Mouse (Mus musculus) cortical plate, adult 2 months (tissue): ENCODE results near the gene Phf21b. TPM values are rescaled to one million over a fixed set of nuclear protein-coding genes. Genes with fewer than 3 reads are reported as not detected.

Source experiments
- H3K27ac ChIP-seq: fragments of 200-500 bp; 2 replicates; pipeline ENCODE4 v1.5.1; 2012; ENCODE audit warnings: low read length, control low read depth, inconsistent platforms; ENCODE audit not compliant: insufficient read depth
- H3K4me1 ChIP-seq: fragments of 200-500 bp; 2 replicates; pipeline ENCODE4 v1.6.1; 2011; ENCODE audit warnings: low read length; ENCODE audit not compliant: control insufficient read depth, insufficient read depth
- H3K4me3 ChIP-seq: fragments of 200-500 bp; 2 replicates; pipeline ENCODE4 v1.5.1; 2011; ENCODE audit warnings: mild to moderate bottlenecking, low read length, control low read depth; ENCODE audit not compliant: insufficient read depth
- CTCF ChIP-seq: fragments of 200-500 bp; IDR thresholded peaks from 2 replicates; pipeline ENCODE4 v1.5.1; 2011; ENCODE audit warnings: mild to moderate bottlenecking, control low read depth, low read length; ENCODE audit not compliant: insufficient read depth; ENCODE audit errors: extremely low read depth
- POLR2A ChIP-seq: fragments of 200-500 bp; IDR thresholded peaks from 2 replicates; pipeline ENCODE4 v1.6.1; 2011; ENCODE audit warnings: mild to moderate bottlenecking, low read length, control low read depth; ENCODE audit not compliant: insufficient read depth; ENCODE audit errors: extremely low read depth
- polyA plus RNA-seq: library from polyadenylated mRNA; depleted of rRNA; stranded (reverse); fragments of >200 nt; gene quantifications from 2 replicates; pipeline ENCODE4 v1.2.3, GENCODE M21; 2012

Phf21b gene
- polyA plus RNA-seq, 1 experiment = 22.9 TPM

GRCm38 (mm10) chr15:84873867-84874266 is 18.0 kb upstream of the Phf21b start:
- TF ChIP-seq CTCF = no peak
- no peak for TF ChIP-seq POLR2A
- Histone ChIP-seq H3K4me3 (no peak overlapping the region), H3K4me1 (0 out of 2 replicates have a peak, but pooled peaks cover 1% of the 10 kb centered on the region), H3K27ac (no peak overlapping the region)

GRCm38 (mm10) chr15:84873079-84873478 is 17.2 kb upstream of the Phf21b start:
- 0 out of 2 replicates have a peak, but pooled peaks cover 1% of the 10 kb centered on the region for H3K4me1 ChIP-seq
- H3K4me3 ChIP-seq = no peak overlapping the region
- H3K27ac ChIP-seq = peak overlapping the region; percentile 60
- TF ChIP-seq CTCF = no peak
- TF ChIP-seq POLR2A = no peak

DNA sequence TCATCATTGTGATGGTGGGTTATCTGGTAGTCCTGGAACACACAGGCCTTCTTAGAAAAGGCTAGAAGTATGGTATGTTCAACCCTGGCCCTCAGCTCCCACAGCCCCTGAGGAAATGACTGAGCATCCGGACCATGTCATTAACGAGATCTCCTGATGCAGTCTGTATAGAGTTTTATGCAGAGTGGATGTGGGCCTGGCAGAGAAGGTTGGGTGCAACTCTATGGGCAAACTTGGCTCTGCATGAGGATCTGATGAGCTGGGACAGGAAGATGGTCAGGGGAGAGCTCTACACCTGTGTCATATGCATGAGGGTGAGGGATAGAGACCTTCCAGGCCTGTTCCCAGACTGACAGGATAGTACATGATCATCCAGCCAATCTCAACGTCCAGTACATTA is 16.0 kb upstream of the Phf21b start:
- H3K4me3 ChIP-seq = no peak overlapping the region
- 0 out of 2 replicates have a peak, but pooled peaks cover 1% of the 10 kb centered on the region for H3K4me1 ChIP-seq
- no peak overlapping the region for H3K27ac ChIP-seq
- TF ChIP-seq POLR2A (no peak), CTCF (no peak)

- TF ChIP-seq CTCF (no peak), POLR2A (no peak)
- no peak overlapping the region for H3K4me3 ChIP-seq
Measured at GRCm38 (mm10) chr15:84861911-84862310, 6.1 kb upstream of the Phf21b start.

GRCm38 (mm10) chr15:84857623-84858022 is 1.8 kb upstream of the Phf21b start:
- H3K4me1 ChIP-seq = no peaks in the 10 kb centered on the region; the same call in 1 of the 2 replicates
- TF ChIP-seq CTCF = no peak
- no peak for TF ChIP-seq POLR2A
- H3K27ac ChIP-seq = no peak overlapping the region
- H3K4me3 ChIP-seq = no peak overlapping the region

More at GRCm38 (mm10) chr15:84861911-84862310, 6.1 kb upstream of the Phf21b start:
- Histone ChIP-seq H3K27ac (no peak overlapping the region), H3K4me1 (no peaks in the 10 kb centered on the region)

- no peak for TF ChIP-seq POLR2A
- TF ChIP-seq CTCF = no peak
- Histone ChIP-seq H3K4me3 (peak overlapping the region; percentile 36), H3K27ac (0 out of 2 replicates have a peak overlapping the region, but pooled peaks have one; percentile 5), H3K4me1 (no peaks in the 10 kb centered on the region; the same call in 1 of the 2 replicates)
Measured at GRCm38 (mm10) chr15:84854921-84855901, 638 bp downstream of the Phf21b start.

GRCm38 (mm10) chr15:84854171-84854811 is 1.6 kb downstream of the Phf21b start:
- no peak overlapping the region for H3K27ac ChIP-seq
- TF ChIP-seq POLR2A (no peak), CTCF (no peak)
- peak overlapping the region; percentile 36 for H3K4me3 ChIP-seq
- no peaks in the 10 kb centered on the region; the same call in 1 of the 2 replicates for H3K4me1 ChIP-seq

- TF ChIP-seq CTCF (no peak), POLR2A (no peak)
- H3K4me1 ChIP-seq = no peaks in the 10 kb centered on the region; the same call in 1 of the 2 replicates
- H3K27ac ChIP-seq = peak overlapping the region; percentile 97
- peak overlapping the region; percentile 36 for H3K4me3 ChIP-seq
Measured at GRCm38 (mm10) chr15:84853261-84854137, 2.4 kb downstream of the Phf21b start.

DNA sequence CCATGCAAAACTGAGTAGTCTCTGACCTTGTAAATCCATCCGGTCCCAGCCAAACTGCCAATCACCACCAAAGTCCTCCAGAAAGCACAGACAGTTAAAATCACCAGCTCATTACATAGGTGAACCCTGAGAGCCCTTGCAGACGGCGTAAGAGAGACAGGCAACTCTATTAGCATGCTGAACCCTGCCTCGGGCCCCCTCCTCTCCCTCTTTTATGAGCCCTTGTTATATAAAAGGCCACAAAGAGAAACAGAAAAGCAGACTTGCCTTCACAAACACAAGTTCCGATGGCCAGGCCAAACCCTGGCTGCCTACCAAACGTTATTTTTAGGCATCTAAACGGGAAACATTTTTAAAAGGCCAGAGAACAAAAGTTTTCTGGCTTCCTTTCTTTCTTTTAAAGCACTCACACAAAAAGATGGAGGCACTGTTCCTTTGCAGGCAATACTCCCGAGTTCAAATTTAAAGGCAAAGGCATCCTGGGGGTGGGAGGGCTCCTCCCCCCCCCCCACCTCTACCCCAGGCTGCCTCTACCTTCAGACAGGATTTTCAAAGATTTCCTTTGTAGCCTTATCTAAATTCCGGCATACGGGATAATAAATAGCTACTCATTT is 3.3 kb downstream of the Phf21b start:
- no peak overlapping the region for H3K27ac ChIP-seq
- no peaks in the 10 kb centered on the region; the same call in 1 of the 2 replicates for H3K4me1 ChIP-seq
- TF ChIP-seq POLR2A (no peak), CTCF (no peak)
- peak overlapping the region; percentile 36 for H3K4me3 ChIP-seq
